Mouse (Mus musculus) kidney, adult 2 months (tissue): ENCODE data around the gene Scrt2.

Experiments
- CTCF ChIP-seq: fragments of 200-500 bp; conservative IDR thresholded peaks from 2 replicates; pipeline ENCODE4 v1.5.1; 2011; ENCODE audit warnings: low read depth, mild to moderate bottlenecking, control low read depth, low read length, moderate library complexity, mixed read lengths; ENCODE audit not compliant: insufficient read depth, insufficient read length
- POLR2A ChIP-seq: fragments of 200-500 bp; IDR thresholded peaks from one replicate; pipeline ENCODE4 v1.6.1; 2011; ENCODE audit warnings: low read depth, low read length, control low read depth

- TF ChIP-seq CTCF: no peak
- no peak for TF ChIP-seq POLR2A
Observed at GRCm38 (mm10) chr2:152089581-152089980, 8.3 kb downstream of the Scrt2 start.
